Mouse (Mus musculus) lung, postnatal 4 days (tissue): ENCODE measurements around the gene Gm10591.
"Not testable (repeated sequence)": the region's sequence is repeated elsewhere in the genome, so short reads cannot be mapped to it uniquely, and the experiment has no call there.

Source experiments
- DNase-seq, 2 experiments: peaks; one replicate each; pipeline ENCODE4 v3.0.0; 2021

The Gm10591 gene

DNA sequence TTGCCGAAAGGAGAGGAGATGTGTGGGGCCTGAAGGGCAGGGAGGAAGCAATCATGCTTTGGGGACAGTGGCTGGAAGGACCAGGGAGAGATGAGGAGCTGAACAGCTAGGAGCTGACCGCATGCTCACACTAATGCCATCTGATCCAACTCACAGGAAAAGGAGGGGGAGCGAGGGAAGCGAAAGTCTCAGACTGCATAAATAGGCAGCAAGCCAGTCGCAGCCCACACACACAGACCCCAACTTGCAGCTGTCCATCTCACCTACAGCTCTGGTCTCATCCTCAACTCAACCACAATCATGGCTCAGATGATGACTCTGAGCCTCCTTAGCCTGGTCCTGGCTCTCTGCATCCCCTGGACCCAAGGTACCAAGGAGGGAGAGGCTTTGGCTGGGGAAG is at the start of gene Gm10591:
Gene Gm10591, plus strand, starts transcription at position 301 of the 400 bp plus-strand sequence.
- DNase-seq, result not testable (repeated sequence)

DNA sequence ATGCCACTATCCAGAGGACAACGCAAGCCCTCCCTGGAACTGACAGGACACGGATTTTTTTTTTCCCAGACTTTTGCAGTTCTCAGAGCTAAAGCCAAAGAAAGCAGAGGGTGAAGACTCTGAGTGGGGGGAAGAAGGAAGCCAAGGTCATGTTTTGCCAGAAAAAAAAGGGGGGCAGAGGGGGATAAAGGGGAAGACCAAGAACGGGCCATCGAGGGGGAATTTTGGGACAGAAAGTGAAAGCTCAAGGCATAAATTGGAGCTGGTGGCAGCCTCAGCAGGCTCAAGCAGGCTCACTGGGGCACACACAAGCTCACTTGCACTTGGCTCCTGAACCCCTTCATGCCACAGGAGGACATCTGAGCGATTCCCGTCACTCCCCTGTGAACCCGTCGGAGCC is 17.4 kb downstream of the Gm10591 start, which contains the start of gene Gm2564:
Gene Gm2564, plus strand, starts transcription at position 301 of the 400 bp plus-strand sequence.
- DNase-seq, result not testable (repeated sequence)

DNA sequence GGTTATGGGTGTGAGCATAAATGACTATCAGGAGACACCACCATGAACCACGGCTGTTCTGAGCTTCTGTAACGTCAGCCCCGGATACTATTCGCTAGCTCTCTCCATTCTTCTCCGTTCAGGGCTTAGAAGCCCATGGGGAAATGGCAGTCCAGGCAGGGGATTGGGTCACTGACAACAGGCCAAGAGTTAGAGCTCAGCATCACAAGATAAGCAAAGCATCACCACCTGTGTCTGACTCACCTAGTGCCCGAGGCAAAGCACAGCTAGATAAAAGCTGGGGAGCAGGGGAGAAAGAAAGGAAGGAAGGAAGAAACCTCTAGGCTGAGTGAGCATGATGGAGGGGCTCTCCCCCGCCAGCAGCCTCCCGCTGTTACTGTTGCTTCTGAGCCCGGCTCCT is 43.0 kb downstream of the Gm10591 start, which contains the start of gene Ccl27b:
Gene Ccl27b, plus strand, starts transcription at position 301 of the 400 bp plus-strand sequence.
- DNase-seq, result not testable (repeated sequence)

DNA sequence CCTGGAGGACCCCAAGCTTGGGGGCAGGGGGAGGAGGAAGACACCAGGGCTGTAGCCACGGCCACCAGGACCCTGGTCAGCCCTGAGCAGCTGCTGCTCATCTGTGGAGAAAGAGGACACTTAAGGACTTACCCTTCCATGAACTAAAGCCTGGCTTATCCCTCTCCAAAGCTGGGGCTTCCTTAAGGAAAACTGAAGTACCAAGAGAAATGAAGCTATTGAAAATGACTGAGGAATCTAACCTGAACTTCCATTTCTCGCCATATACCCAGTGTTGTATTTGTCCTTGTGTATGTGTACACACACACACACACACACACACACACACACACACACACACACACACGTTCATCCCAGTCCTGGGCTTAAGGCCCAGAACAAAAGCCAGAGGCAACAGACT is 49.8 kb downstream of the Gm10591 start, which contains the start of gene Il11ra2:
Gene Il11ra2, minus strand, starts transcription at position 101 of the 400 bp plus-strand sequence.
- not testable (repeated sequence) for DNase-seq
